Mouse (Mus musculus) gastrocnemius, postnatal 10 days (tissue): ENCODE data around the gene Il7r. TPM values are rescaled to one million over a fixed set of nuclear protein-coding genes. Genes with fewer than 3 reads are reported as not detected.

Experiments
- DNase-seq: peaks from one replicate; pipeline ENCODE4 v3.0.0; 2021; ENCODE audit warnings: mixed read lengths
- total RNA-seq, 2 experiments: library from RNA; stranded (reverse); gene quantifications; 2 replicates each; pipeline ENCODE4 v1.2.3; 2021

Il7r gene
- total RNA-seq, 2 experiments from 2014 or later, result 0.12 to 0.72 TPM

- DNase-seq, result no peak
These were observed 58.8 kb downstream of the Il7r start for GRCm38 (mm10) chr15:9471053-9471685.

- no peak for DNase-seq
These were observed 65.9 kb downstream of the Il7r start for GRCm38 (mm10) chr15:9464039-9464438.

GRCm38 (mm10) chr15:9463521-9464027 is 66.4 kb downstream of the Il7r start:
- no peak for DNase-seq

Other genes starting within 250 kb of the Il7r start
- gene Ugt3a2, start 194.6 kb downstream of the Il7r start, total RNA-seq, result not detected
- gene Capsl, start 94.1 kb downstream of the Il7r start, total RNA-seq, result not detected
- under 1 TPM in 1 of 2 experiments, not detected in 1; 0.09 TPM for gene Spef2, start 218.7 kb upstream of the Il7r start, total RNA-seq